Mouse (Mus musculus) ES-Bruce4 (cell line): ENCODE data around the gene Mymk.

ENCODE experiments used
- CTCF ChIP-seq: IDR thresholded peaks from one replicate; pipeline ENCODE4 v1.8.1; 2011; ENCODE audit warnings: low read depth, low read length
- EP300 ChIP-seq: IDR thresholded peaks from 2 replicates; pipeline ENCODE4 v1.6.1; 2011; ENCODE audit warnings: low read depth, low read length; ENCODE audit not compliant: insufficient read depth
- POLR2A ChIP-seq: IDR thresholded peaks from one replicate; pipeline ENCODE4 v1.8.1; 2011; ENCODE audit warnings: low read length; ENCODE audit not compliant: insufficient read depth

GRCm38 (mm10) chr2:27024136-27024535, 47.8 kb downstream of the Mymk start:
- TF ChIP-seq CTCF (no peak), POLR2A (no peak), EP300 (no peak)
